Mouse (Mus musculus) lung, embryonic 14.5 days (tissue): ENCODE measurements at regions not wholly inside any gene's neighbourhood (a gene's known extent, or its start where the extent isn't known, plus 50 kb on each side); places are given as distances from the start of the nearest gene placed in this dataset.

Source experiments
- ATAC-seq: fragments of 200-750 bp; cut with Nextera tagmentation; 2 replicates; pipeline ENCODE4 v1.8.0; 2017; ENCODE audit warnings: mild to moderate bottlenecking, moderate TSS enrichment, moderate library complexity; ENCODE audit not compliant: insufficient read depth
- DNase-seq: peaks from one replicate; pipeline ENCODE4 v3.0.0-alpha.2; 2015
- H3K27ac ChIP-seq: fragments of 300-500 bp; sonication (generic); 2 replicates; pipeline ENCODE4 v1.5.1; 2014; ENCODE audit warnings: low read depth, mild to moderate bottlenecking, moderate library complexity
- H3K27me3 ChIP-seq: fragments of 300-500 bp; sonication (generic); 2 replicates; pipeline ENCODE4 v1.6.1; 2014; ENCODE audit warnings: low read length, control low read depth; ENCODE audit not compliant: insufficient read depth
- H3K36me3 ChIP-seq: fragments of 300-500 bp; sonication (generic); 2 replicates; pipeline ENCODE4 v1.6.1; 2014; ENCODE audit warnings: control low read depth; ENCODE audit not compliant: insufficient read depth
- H3K4me1 ChIP-seq: fragments of 300-500 bp; sonication (generic); 2 replicates; pipeline ENCODE4 v1.6.1; 2014; ENCODE audit warnings: antibody characterized with exemption, control low read depth; ENCODE audit not compliant: insufficient read depth
- H3K4me2 ChIP-seq: fragments of 300-500 bp; sonication (generic); 2 replicates; pipeline ENCODE4 v1.6.1; 2014; ENCODE audit warnings: mild to moderate bottlenecking
- H3K4me3 ChIP-seq: fragments of 300-500 bp; sonication (generic); 2 replicates; pipeline ENCODE4 v1.5.1; 2014; ENCODE audit warnings: low read depth, low read length
- H3K9ac ChIP-seq: fragments of 300-500 bp; sonication (generic); 2 replicates; pipeline ENCODE4 v1.6.1; 2014
- H3K9me3 ChIP-seq: fragments of 300-500 bp; sonication (generic); 2 replicates; pipeline ENCODE4 v1.6.1; 2016; ENCODE audit warnings: low read depth, low read length, control low read depth
- CTCF ChIP-seq: IDR thresholded peaks from 2 replicates; pipeline ENCODE4 v1.5.1; 2016; ENCODE audit warnings: antibody characterized with exemption, low read depth
- WGBS: fragments of 180-500 bp; shearing (Covaris S2); extraction: QIAGEN DNeasy Blood & Tissue Kit; methylation state at CpG from one replicate; pipeline ENCODE4 v1.1.7; 2014; 5-methylcytosine and 5-hydroxymethylcytosine counted together

DNA sequence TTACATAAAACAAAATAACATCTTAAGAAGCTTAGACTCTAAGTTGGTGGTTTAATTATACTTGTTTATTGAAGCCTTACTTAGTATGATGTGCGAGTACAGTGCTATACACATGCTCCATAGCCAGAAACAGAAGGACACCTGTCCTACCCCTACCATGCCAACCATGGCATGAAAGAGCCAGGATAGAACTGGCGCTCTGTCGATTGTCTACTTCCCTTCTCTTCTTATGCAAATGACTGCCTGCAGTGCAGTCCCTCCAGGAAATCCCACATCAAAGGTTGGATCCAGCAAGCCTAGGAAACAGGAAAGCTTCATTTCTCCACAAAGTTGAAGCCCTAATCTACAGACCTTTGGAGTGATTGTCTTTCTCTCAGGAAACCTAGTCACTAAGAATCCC, 181.8 kb upstream of the Astn2 start:
- H3K9ac ChIP-seq, result no peak overlapping the region
- no peaks in the 10 kb centered on the region for H3K36me3 ChIP-seq
- H3K4me3 ChIP-seq, result no peak overlapping the region
- ATAC-seq (no peak), DNase-seq (no peak)
- H3K4me2 ChIP-seq, result no peak overlapping the region
- 40% methylated on average over 3 of the region's 3 CpGs for WGBS
- no peak overlapping the region for H3K27ac ChIP-seq
- no peaks in the 10 kb centered on the region for H3K4me1 ChIP-seq
- H3K9me3 ChIP-seq, result no peaks in the 10 kb centered on the region
- TF ChIP-seq CTCF, result no peak
- H3K27me3 ChIP-seq, result no peaks in the 10 kb centered on the region

DNA sequence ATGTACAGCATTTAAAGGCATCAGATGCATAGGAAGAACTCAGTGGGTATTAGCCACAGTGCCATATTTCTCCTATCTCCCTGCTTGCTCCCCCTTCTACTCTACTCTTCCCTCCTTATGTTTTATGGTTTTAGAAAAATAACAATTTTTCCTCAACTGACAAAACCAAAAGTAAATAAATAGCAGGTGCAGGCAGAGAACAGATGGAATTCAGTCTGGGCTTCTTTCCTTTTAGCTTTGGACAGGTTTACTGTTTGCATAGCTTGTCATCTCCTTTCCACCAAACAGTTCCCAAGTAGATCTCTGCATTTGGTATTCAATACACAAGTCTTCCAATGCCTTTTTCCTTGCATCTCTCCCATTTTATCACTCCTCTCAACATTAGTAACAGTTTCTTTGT, 152.5 kb upstream of the Astn2 start:
- no peak for TF ChIP-seq CTCF
- Histone ChIP-seq H3K9me3 (no peaks in the 10 kb centered on the region), H3K27me3 (no peaks in the 10 kb centered on the region), H3K27ac (no peak overlapping the region), H3K4me1 (no peaks in the 10 kb centered on the region), H3K36me3 (no peaks in the 10 kb centered on the region), H3K4me2 (no peak overlapping the region), H3K9ac (no peak overlapping the region), H3K4me3 (no peak overlapping the region)
- DNase-seq, result no peak
- no peak for ATAC-seq

DNA sequence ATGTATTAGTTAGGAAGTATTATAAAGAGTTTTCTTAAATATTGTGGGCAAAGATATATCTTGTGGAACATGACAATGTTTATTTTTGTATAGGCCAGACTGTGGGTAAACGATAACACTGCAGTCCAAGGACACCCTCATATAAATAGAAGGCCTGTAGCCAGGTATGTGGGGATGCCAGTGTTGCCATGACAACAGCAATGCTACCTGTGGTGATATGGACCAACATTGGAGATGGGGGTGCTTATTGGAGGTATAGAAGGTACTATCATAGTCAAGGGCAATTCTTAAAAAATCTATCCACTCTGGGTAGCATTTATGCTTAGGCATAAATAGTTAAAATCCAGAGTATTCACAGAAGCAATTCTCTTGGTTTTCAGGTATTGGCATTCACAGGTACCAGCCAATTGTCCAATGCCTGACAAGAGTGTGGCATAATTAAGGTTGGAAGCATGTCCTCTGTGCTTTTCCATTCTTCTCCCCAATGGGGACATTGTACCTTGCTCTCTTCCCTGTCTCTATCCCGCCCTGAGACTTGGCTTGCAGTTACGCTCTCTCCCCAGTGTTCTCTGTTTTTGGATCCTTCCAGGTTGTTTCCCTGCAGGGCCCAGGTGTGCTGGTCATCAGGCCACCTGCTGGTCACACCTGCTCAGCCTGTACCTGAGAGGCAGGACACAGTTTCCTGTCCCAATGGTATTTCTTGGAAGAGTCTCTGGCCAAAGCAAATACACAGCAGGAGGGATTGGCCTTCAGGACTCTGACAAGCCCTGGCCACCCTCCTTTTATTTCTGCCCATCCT, 146.1 kb upstream of the Astn2 start:
- no peaks in the 10 kb centered on the region for H3K4me1 ChIP-seq
- 68% methylated on average over 3 of the region's 3 CpGs for WGBS
- H3K9me3 ChIP-seq, result no peaks in the 10 kb centered on the region
- no peak overlapping the region for H3K27ac ChIP-seq
- H3K9ac ChIP-seq, result no peak overlapping the region
- no peaks in the 10 kb centered on the region for H3K36me3 ChIP-seq
- H3K4me3 ChIP-seq, result no peak overlapping the region
- ATAC-seq, result no peak
- DNase-seq, result no peak
- H3K4me2 ChIP-seq, result no peak overlapping the region
- no peaks in the 10 kb centered on the region for H3K27me3 ChIP-seq
- no peak for TF ChIP-seq CTCF

DNA sequence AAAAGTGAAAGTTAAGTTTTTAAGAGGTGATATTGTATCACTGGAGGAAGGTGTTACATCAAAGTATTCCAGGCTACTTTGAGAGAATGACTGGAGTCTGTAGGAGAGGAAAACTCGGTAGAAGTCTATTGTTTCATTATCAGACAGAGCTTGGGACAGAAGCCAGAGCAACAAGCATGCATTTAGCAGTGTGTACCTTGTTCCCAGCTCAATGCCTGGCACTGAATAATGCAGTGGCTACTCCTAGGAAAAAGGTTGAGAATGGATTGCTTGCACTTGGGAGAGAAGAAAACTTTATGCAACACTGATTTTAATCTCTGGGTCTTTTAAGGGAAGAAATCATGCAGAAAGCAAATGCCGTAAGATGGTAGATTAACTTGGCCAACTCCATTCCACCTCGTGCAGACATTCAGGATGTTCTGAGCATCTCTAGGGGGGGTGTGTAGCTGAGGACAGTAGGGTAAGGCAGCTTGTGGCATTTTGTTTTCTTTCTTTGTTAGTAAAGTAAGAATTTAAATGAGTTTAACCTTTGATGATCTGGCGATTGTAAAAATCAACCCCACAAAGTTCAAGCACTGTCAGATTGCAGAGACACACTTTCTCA, 138.5 kb upstream of the Astn2 start:
- Histone ChIP-seq H3K4me2 (no peak overlapping the region), H3K4me1 (no peaks in the 10 kb centered on the region), H3K27ac (no peak overlapping the region), H3K27me3 (no peaks in the 10 kb centered on the region), H3K9me3 (no peaks in the 10 kb centered on the region), H3K36me3 (no peaks in the 10 kb centered on the region), H3K9ac (no peak overlapping the region), H3K4me3 (no peak overlapping the region)
- ATAC-seq, result no peak
- TF ChIP-seq CTCF, result no peak
- 63% methylated on average over 4 of the region's 4 CpGs for WGBS
- DNase-seq, result no peak

DNA sequence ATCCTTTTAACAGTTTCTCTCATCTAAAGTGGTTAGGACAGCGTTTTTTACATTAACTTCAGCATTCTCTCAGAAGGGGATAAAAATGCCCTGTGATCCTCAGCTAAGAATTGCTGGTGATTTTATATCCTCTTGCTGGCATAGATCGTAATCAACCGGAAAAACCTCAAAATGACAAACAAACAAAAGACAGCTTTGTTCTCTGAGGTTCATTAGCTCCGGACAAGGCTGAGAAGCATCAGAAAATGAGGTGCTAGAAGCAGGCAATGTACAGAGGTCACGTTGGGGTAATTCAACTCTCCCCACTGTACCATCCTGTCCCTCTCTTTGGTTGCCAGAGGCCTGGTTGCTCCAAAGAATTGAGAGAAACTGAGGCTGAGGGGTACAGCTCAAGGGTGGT, 120.0 kb upstream of the Astn2 start:
- H3K27me3 ChIP-seq, result no peaks in the 10 kb centered on the region

DNA sequence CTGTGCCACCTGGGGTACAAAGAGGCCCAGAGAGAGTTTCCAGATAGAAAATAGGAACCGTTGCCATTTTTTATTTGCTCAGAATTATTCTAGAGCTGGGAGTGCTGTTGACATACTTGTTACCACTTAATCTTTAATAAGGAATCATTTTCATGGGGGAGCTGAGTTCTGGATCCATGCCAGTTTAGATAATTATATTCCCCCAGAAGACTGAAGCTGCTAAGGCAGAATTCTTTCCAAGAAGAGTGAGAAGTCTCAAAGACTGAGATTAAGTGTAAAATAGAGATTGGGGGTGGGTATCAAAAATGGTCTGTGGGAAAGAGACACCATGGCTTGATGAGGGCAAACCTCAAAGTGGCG, 119.5 kb upstream of the Astn2 start:
- no peaks in the 10 kb centered on the region for H3K9me3 ChIP-seq
- no peaks in the 10 kb centered on the region for H3K36me3 ChIP-seq
- H3K4me1 ChIP-seq, result no peaks in the 10 kb centered on the region
- DNase-seq (peak; percentile 27), ATAC-seq (peak; percentile 21; the same call in 1 of the 2 replicates)
- no peak for TF ChIP-seq CTCF
- H3K4me3 ChIP-seq, result no peak overlapping the region
- H3K4me2 ChIP-seq, result no peak overlapping the region
- WGBS, result 58% methylated on average over 2 of the region's 2 CpGs
- H3K27me3 ChIP-seq, result no peaks in the 10 kb centered on the region
- no peak overlapping the region for H3K9ac ChIP-seq
- H3K27ac ChIP-seq, result no peak overlapping the region

More for the DNA sequence above, 120.0 kb upstream of the Astn2 start:
- H3K4me3 ChIP-seq, result no peak overlapping the region
- no peaks in the 10 kb centered on the region for H3K36me3 ChIP-seq
- H3K4me2 ChIP-seq, result no peak overlapping the region
- H3K9ac ChIP-seq, result no peak overlapping the region
- WGBS, result 62% methylated on average over 5 of the region's 5 CpGs
- DNase-seq, result no peak
- TF ChIP-seq CTCF, result no peak
- H3K27ac ChIP-seq, result no peak overlapping the region
- ATAC-seq, result no peak
- H3K4me1 ChIP-seq, result no peaks in the 10 kb centered on the region
- H3K9me3 ChIP-seq, result no peaks in the 10 kb centered on the region

DNA sequence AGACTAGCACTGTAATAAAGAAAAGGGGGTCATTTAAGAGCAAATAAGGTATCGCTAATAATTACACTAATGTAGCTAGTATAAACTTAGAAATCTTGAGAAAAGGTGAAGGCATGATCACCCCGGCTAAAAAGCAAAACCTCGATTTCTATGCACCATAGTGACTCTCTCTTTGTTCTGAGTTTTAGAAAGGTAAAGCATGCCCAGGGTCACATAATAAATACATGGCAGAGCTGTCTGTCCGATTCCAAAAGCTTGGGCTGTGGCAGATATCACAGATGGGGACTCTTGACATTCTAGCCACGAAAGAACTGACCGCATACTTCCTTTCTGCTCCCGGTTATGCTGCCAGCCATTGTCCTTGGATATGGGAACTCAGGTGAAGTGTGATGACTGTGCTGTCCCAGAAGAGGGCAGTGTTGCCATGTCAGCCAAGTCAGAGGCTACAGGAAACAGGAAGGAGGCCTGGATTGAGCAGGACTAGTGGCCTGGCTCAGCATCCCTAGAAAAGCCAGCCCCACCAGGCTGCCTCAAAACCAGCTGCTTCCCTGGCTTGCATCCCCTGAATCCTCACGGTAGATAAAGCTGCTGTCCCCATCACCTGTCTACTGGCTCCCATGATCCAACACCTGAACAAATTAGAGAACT, 119.0 kb upstream of the Astn2 start:
- Histone ChIP-seq H3K4me3 (no peak overlapping the region), H3K4me2 (no peak overlapping the region), H3K27ac (no peak overlapping the region), H3K27me3 (no peaks in the 10 kb centered on the region), H3K9ac (no peak overlapping the region), H3K36me3 (no peaks in the 10 kb centered on the region), H3K9me3 (no peaks in the 10 kb centered on the region), H3K4me1 (no peaks in the 10 kb centered on the region)
- ATAC-seq (peak; percentile 85), DNase-seq (peak; percentile 69)
- 40% methylated on average over 8 of the region's 8 CpGs for WGBS
- peak; percentile 79 for TF ChIP-seq CTCF
